Mouse (Mus musculus) liver, embryonic 16.5 days (tissue): ENCODE results near the gene Fam50b. TPM values are rescaled to one million over a fixed set of nuclear protein-coding genes. Genes with fewer than 3 reads are reported as not detected.
A peak's percentile ranks its signal among the peaks of the same experiment; 100 is the strongest.

Experiments
- ATAC-seq: fragments of 200-750 bp; cut with Nextera tagmentation; 2 replicates; pipeline ENCODE4 v1.8.0; 2017; ENCODE audit warnings: low read depth, mild to moderate bottlenecking, moderate number of reproducible peaks, moderate library complexity
- H3K27ac ChIP-seq: fragments of 300-500 bp; sonication (generic); 2 replicates; pipeline ENCODE4 v1.5.1; 2014; ENCODE audit warnings: mild to moderate bottlenecking, low read length
- H3K27me3 ChIP-seq: fragments of 300-500 bp; sonication (generic); 2 replicates; pipeline ENCODE4 v1.6.1; 2014; ENCODE audit warnings: low read depth, low read length, mixed read lengths; ENCODE audit not compliant: control insufficient read depth, insufficient read depth
- H3K36me3 ChIP-seq: fragments of 300-500 bp; sonication (generic); 2 replicates; pipeline ENCODE4 v1.6.1; 2014; ENCODE audit warnings: mild to moderate bottlenecking; ENCODE audit not compliant: control insufficient read depth, insufficient read depth
- H3K4me1 ChIP-seq: fragments of 300-500 bp; sonication (generic); 2 replicates; pipeline ENCODE4 v1.6.1; 2014; ENCODE audit warnings: low read depth, low read length, mixed read lengths; ENCODE audit not compliant: control insufficient read depth
- H3K4me2 ChIP-seq: fragments of 300-500 bp; sonication (generic); 2 replicates; pipeline ENCODE4 v1.6.1; 2014; ENCODE audit warnings: low read depth, low read length, mixed read lengths
- H3K4me3 ChIP-seq: fragments of 300-500 bp; sonication (generic); 2 replicates; pipeline ENCODE4 v1.5.1; 2014; ENCODE audit warnings: low read depth, mild to moderate bottlenecking, low read length
- H3K9ac ChIP-seq: fragments of 300-500 bp; sonication (generic); 2 replicates; pipeline ENCODE4 v1.6.1; 2014; ENCODE audit warnings: low read depth, low read length
- H3K9me3 ChIP-seq: fragments of 300-500 bp; sonication (generic); replicated peaks from 2 replicates; pipeline ENCODE4 v1.6.1; 2016; ENCODE audit warnings: low read length; ENCODE audit not compliant: control insufficient read depth
- WGBS: fragments of 180-500 bp; shearing (Covaris S2); extraction: QIAGEN DNeasy Blood & Tissue Kit; methylation state at CpG from one replicate; pipeline ENCODE4 v1.1.7; 2014; ENCODE audit not compliant: insufficient replicate concordance; 5-methylcytosine and 5-hydroxymethylcytosine counted together
- polyA plus RNA-seq: library from polyadenylated mRNA; unstranded; fragments of >200 nt; fragmentation: Nextera tagmentation; extraction: Ambion mirVana; gene quantifications from 2 replicates; pipeline ENCODE4 v1.2.1, GENCODE M21; 2015

Gene Fam50b
- polyA plus RNA-seq, 1 experiment from 2014 or later = 0.22 TPM

GRCm38 (mm10) chr13:34727060-34727459, 7.6 kb upstream of the Fam50b start:
- no peak overlapping the region for H3K27ac ChIP-seq
- no peak overlapping the region for H3K9ac ChIP-seq
- H3K36me3 ChIP-seq = no peaks in the 10 kb centered on the region
- no peak for ATAC-seq
- no peak overlapping the region for H3K4me2 ChIP-seq
- H3K27me3 ChIP-seq = no peaks in the 10 kb centered on the region
- 65% methylated on average over 2 of the region's 2 CpGs for WGBS
- H3K9me3 ChIP-seq = no peaks in the 10 kb centered on the region
- no peak overlapping the region for H3K4me3 ChIP-seq
- peaks cover 3% of the 10 kb centered on the region; the same call in 1 of the 2 replicates for H3K4me1 ChIP-seq

GRCm38 (mm10) chr13:34731551-34731950, 3.1 kb upstream of the Fam50b start:
- H3K27ac ChIP-seq = no peak overlapping the region
- H3K36me3 ChIP-seq = no peaks in the 10 kb centered on the region
- H3K4me3 ChIP-seq = no peak overlapping the region
- WGBS = 57% methylated on average over 6 of the region's 6 CpGs
- no peaks in the 10 kb centered on the region for H3K27me3 ChIP-seq
- no peak overlapping the region for H3K4me2 ChIP-seq
- no peak for ATAC-seq
- H3K9me3 ChIP-seq = no peaks in the 10 kb centered on the region
- no peaks in the 10 kb centered on the region for H3K4me1 ChIP-seq
- no peak overlapping the region for H3K9ac ChIP-seq

DNA sequence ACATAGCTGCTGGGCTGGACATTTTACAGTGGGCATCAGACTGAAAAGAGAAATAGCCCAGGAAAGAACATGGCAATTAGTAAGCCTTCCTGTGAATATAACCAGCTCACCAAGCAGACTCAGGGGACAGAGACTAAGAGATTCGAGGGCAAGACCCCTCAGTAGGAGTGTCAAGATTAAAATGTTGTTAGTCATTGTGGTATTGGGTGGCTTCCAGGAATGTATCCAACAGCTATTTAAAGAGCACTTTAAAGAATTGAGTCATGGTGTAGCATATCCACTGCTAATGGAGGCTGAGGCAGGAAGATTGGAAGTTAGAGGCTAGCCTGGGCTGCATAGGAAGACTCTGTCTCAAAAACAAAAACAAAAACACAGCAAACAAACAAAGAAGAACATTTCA, 870 bp upstream of the Fam50b start:
- Histone ChIP-seq H3K4me1 (no peaks in the 10 kb centered on the region; the same call in 1 of the 2 replicates), H3K9ac (no peak overlapping the region), H3K4me2 (no peak overlapping the region), H3K4me3 (no peak overlapping the region), H3K27ac (no peak overlapping the region), H3K9me3 (no peaks in the 10 kb centered on the region), H3K36me3 (no peaks in the 10 kb centered on the region), H3K27me3 (no peaks in the 10 kb centered on the region)
- 19% methylated on average over 1 of the region's 1 CpGs for WGBS
- ATAC-seq = no peak

GRCm38 (mm10) chr13:34737968-34738698, 3.5 kb downstream of the Fam50b start:
- H3K36me3 ChIP-seq = no peaks in the 10 kb centered on the region
- WGBS = 56% methylated on average over 7 of the region's 7 CpGs
- no peak overlapping the region for H3K9ac ChIP-seq
- H3K27me3 ChIP-seq = no peaks in the 10 kb centered on the region
- no peaks in the 10 kb centered on the region; the same call in 1 of the 2 replicates for H3K4me1 ChIP-seq
- H3K9me3 ChIP-seq = no peaks in the 10 kb centered on the region
- no peak overlapping the region for H3K4me2 ChIP-seq
- ATAC-seq = peak; percentile 70
- H3K27ac ChIP-seq = peak overlapping the region; percentile 27; the same call in 1 of the 2 replicates
- H3K4me3 ChIP-seq = no peak overlapping the region

DNA sequence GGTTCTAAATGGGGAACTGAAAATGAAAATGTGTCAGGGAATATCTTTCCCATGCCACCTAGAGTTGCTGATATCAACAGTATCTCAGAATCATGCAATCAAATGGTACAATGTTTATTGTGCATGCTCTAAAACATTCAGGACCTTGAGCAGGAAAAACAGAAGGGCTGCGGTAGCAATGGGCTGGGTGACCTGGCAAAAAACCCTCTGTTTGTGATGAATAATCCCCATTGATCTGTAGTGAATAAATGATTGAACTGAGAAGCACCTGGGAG, 4.0 kb downstream of the Fam50b start:
- H3K9me3 ChIP-seq = no peaks in the 10 kb centered on the region
- H3K4me2 ChIP-seq = no peak overlapping the region
- WGBS = 65% methylated on average over 1 of the region's 1 CpGs
- no peak overlapping the region for H3K4me3 ChIP-seq
- no peaks in the 10 kb centered on the region; the same call in 1 of the 2 replicates for H3K4me1 ChIP-seq
- H3K27me3 ChIP-seq = no peaks in the 10 kb centered on the region
- no peaks in the 10 kb centered on the region for H3K36me3 ChIP-seq
- H3K9ac ChIP-seq = no peak overlapping the region
- no peak overlapping the region for H3K27ac ChIP-seq
- no peak for ATAC-seq

- ATAC-seq = no peak
- H3K9ac ChIP-seq = no peak overlapping the region
- no peaks in the 10 kb centered on the region for H3K9me3 ChIP-seq
- H3K36me3 ChIP-seq = no peaks in the 10 kb centered on the region
- H3K4me3 ChIP-seq = no peak overlapping the region
- no peaks in the 10 kb centered on the region for H3K27me3 ChIP-seq
- 69% methylated on average over 3 of the region's 3 CpGs for WGBS
- no peak overlapping the region for H3K4me2 ChIP-seq
- no peaks in the 10 kb centered on the region; the same call in 1 of the 2 replicates for H3K4me1 ChIP-seq
- no peak overlapping the region for H3K27ac ChIP-seq
Observed at GRCm38 (mm10) chr13:34739071-34739470, 4.4 kb downstream of the Fam50b start.

DNA sequence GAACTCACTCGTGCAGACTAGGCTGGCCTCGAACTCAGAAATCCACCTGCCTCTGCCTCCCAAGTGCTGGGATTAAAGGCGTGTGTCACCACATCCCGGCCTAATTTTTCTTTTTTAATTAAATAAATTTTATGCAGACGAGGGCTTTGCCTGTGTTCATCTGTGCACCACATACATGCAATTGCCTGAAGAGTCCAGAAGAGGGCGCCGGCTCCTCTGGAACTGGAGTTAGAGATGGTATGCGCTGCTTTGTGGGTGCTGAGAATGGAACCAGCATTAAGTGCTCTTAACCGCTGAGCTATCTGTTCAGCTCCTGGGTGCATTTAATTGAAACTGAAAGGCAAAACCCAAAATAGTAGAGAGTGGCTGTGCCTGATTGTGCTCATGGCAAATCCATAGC, 6.6 kb downstream of the Fam50b start:
- no peak overlapping the region for H3K9ac ChIP-seq
- H3K4me2 ChIP-seq = no peak overlapping the region
- H3K4me1 ChIP-seq = no peaks in the 10 kb centered on the region; the same call in 1 of the 2 replicates
- no peak overlapping the region for H3K27ac ChIP-seq
- H3K36me3 ChIP-seq = no peaks in the 10 kb centered on the region
- no peaks in the 10 kb centered on the region for H3K27me3 ChIP-seq
- no peak for ATAC-seq
- no peaks in the 10 kb centered on the region for H3K9me3 ChIP-seq
- 65% methylated on average over 9 of the region's 9 CpGs for WGBS
- H3K4me3 ChIP-seq = no peak overlapping the region

DNA sequence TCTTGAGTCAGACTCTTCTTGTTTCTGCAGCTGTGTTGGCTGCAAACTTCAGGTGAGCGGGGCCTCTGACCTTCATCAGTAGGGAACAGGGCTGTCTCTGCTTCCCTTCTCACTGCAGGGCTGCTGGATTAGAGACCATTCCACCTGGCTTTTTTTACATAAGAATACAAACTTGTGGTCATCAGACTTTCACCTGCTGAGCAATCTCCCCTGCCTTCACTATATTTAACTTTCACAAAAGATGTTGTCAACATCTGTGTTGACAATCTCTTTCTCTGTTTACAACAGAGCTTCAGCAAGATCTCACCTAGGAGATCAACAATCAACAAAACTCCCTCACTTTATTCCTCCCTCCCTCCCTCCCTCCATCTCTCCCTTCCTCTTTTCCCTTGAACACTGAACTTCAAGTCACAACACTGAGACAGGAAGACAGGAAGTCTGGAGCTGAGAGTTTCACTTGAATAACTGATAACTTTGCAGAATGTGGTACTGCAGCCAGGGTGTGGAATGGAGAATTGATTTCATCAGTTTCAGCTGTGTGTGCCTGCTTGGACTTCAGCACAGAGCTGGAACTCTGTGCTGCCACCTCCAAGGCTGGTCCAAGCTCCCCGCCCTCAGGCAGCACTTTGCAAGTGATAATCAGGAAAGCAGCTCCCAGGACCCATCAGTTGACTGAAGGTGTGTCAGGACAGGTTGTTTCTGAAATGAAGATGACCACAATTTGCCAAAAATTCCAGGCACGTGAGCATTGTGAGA, 7.3 kb downstream of the Fam50b start:
- H3K4me3 ChIP-seq = no peak overlapping the region
- WGBS = 48% methylated on average over 3 of the region's 3 CpGs
- H3K36me3 ChIP-seq = no peaks in the 10 kb centered on the region
- no peaks in the 10 kb centered on the region; the same call in 1 of the 2 replicates for H3K4me1 ChIP-seq
- H3K27me3 ChIP-seq = no peaks in the 10 kb centered on the region
- H3K27ac ChIP-seq = no peak overlapping the region
- H3K9ac ChIP-seq = no peak overlapping the region
- H3K9me3 ChIP-seq = no peaks in the 10 kb centered on the region
- no peak overlapping the region for H3K4me2 ChIP-seq
- ATAC-seq = 0 out of 2 replicates have a peak, but pooled peaks have one; percentile 35

DNA sequence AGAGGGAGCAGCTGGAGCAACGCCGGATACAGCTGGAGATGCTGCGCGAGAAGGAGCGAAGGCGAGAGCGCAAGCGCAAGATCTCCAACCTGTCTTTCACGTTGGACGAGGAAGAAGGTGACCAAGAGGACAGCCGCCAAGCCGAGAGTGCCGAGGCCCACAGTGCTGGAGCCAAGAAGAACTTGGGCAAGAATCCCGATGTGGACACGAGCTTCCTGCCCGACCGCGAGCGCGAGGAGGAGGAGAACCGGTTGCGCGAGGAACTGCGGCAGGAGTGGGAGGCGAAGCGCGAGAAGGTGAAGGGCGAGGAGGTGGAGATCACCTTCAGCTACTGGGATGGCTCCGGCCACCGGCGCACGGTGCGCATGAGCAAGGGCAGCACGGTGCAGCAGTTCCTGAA, 12.2 kb downstream of the Fam50b start:
- no peak overlapping the region for H3K4me2 ChIP-seq
- no peaks in the 10 kb centered on the region for H3K9me3 ChIP-seq
- no peaks in the 10 kb centered on the region for H3K27me3 ChIP-seq
- H3K27ac ChIP-seq = no peak overlapping the region
- WGBS = 92% methylated on average over 34 of the region's 34 CpGs
- H3K4me3 ChIP-seq = no peak overlapping the region
- no peak for ATAC-seq
- H3K9ac ChIP-seq = no peak overlapping the region
- no peaks in the 10 kb centered on the region for H3K4me1 ChIP-seq
- no peaks in the 10 kb centered on the region for H3K36me3 ChIP-seq
